ENCODE assay signal across 22 mouse cellular contexts in the genomic region with DNA sequence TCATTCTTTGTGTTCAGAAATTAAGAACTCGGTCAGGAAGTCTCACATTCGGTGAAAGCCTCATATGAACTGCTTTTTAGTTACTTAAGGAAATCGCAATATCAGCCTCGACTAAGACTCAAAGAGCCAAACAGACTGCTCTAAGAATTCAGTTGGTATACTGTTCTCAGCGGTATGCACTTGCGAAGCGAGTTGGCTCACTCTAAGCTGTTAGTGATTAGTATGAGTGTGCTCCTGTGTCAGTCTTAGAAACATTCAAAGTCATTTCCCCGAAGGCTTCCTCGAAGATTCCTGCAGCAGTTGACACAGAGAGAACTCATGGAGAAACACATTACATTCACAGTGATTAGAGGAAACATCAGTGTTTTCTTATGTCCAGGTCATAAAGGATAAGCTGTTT. TPM values are rescaled to one million over a fixed set of nuclear protein-coding genes. Genes with fewer than 3 reads are reported as not detected.
DNase-seq lines count a peak whose midpoint lies in the region; ATAC-seq lines count a peak whose summit lies in the region.
"Had no signal": no experiment of that assay in that cellular context is flagged by ENCODE, and none has a peak within 500 bp of the region (broad histone marks: within the 10 kb centered on the region; RNA-seq: fewer than 3 reads in every experiment).

No protein-coding gene starts in this region.

- no peak overlapping the region for H3K9ac ChIP-seq in hindbrain, embryonic 13.5 days
- H3K9ac ChIP-seq in midbrain, embryonic 11.5 days (ENCODE audit: low read length), result no peak overlapping the region
- H3K9ac ChIP-seq in neural tube, embryonic 13.5 days, result no peak overlapping the region
- H3K9ac ChIP-seq: limb, embryonic 13.5 days; liver, embryonic 15.5 days had no signal

- no peak overlapping the region for H3K4me2 ChIP-seq in hindbrain, embryonic 13.5 days
- H3K4me2 ChIP-seq in midbrain, embryonic 11.5 days, result no peak overlapping the region
- 0 out of 2 replicates have a peak overlapping the region, but pooled peaks have one; percentile 0 for H3K4me2 ChIP-seq in neural tube, embryonic 13.5 days
- H3K4me2 ChIP-seq: limb, embryonic 13.5 days; liver, embryonic 15.5 days had no signal

- 64% methylated on average over 9 of the region's 9 CpGs for whole genome bisulfite sequencing in hindbrain, embryonic 10.5 days
- WGBS in hindbrain, embryonic 13.5 days, result 56% methylated on average over 9 of the region's 9 CpGs
- WGBS in midbrain, embryonic 11.5 days, result 40% methylated on average over 9 of the region's 9 CpGs
- 34% methylated on average over 9 of the region's 9 CpGs for WGBS in neural tube, embryonic 13.5 days

- H3K36me3 ChIP-seq in hindbrain, embryonic 10.5 days, result no peaks in the 10 kb centered on the region
- no peaks in the 10 kb centered on the region for H3K36me3 ChIP-seq in hindbrain, embryonic 13.5 days
- no peaks in the 10 kb centered on the region for H3K36me3 ChIP-seq in midbrain, embryonic 11.5 days (ENCODE audit: control insufficient read depth, insufficient read depth, low read length)
- no peaks in the 10 kb centered on the region for H3K36me3 ChIP-seq in neural tube, embryonic 13.5 days
- H3K36me3 ChIP-seq: limb, embryonic 13.5 days; liver, embryonic 15.5 days had no signal

- DNase-seq in embryo, embryonic 10 days (ENCODE audit: low spot score), result peak; percentile 18
- no peak for DNase-seq in embryo, embryonic 9.5 days (ENCODE audit: extremely low spot score)
- DNase-seq in hindbrain, embryonic 10.5 days (ENCODE audit: low spot score), result no peak
- peak; percentile 91 for DNase-seq in midbrain, embryonic 11.5 days (ENCODE audit: low spot score, missing footprints)
- no peak for DNase-seq in adrenal gland, adult (ENCODE audit: inconsistent age in 2 of 2, low spot score in 1 of 2)
- DNase-seq: adrenal gland, postnatal 10 days; cerebellum, adult 11 months; cerebellum, postnatal 10 days; gastrocnemius, postnatal 36 days; kidney, adult 2 months; kidney, postnatal 10 days; thymus, postnatal 25 days had no signal

- no peaks in the 10 kb centered on the region for H3K9me3 ChIP-seq in hindbrain, embryonic 10.5 days
- no peaks in the 10 kb centered on the region for H3K9me3 ChIP-seq in hindbrain, embryonic 13.5 days
- no peaks in the 10 kb centered on the region for H3K9me3 ChIP-seq in midbrain, embryonic 11.5 days (ENCODE audit: control insufficient read depth, low read length)
- H3K9me3 ChIP-seq in neural tube, embryonic 13.5 days, result no peaks in the 10 kb centered on the region
- H3K9me3 ChIP-seq: limb, embryonic 13.5 days; liver, embryonic 15.5 days had no signal

- 0 out of 2 replicates have a peak overlapping the region, but pooled peaks have one; percentile 23 for H3K27ac ChIP-seq in hindbrain, embryonic 10.5 days
- H3K27ac ChIP-seq in hindbrain, embryonic 13.5 days, result no peak overlapping the region
- H3K27ac ChIP-seq in midbrain, embryonic 11.5 days (ENCODE audit: low read depth, low read length), result no peak overlapping the region
- H3K27ac ChIP-seq in neural tube, embryonic 13.5 days (replicated peaks), result no peak overlapping the region
- H3K27ac ChIP-seq: limb, embryonic 13.5 days; liver, embryonic 15.5 days had no signal

- no peaks in the 10 kb centered on the region for H3K27me3 ChIP-seq in hindbrain, embryonic 10.5 days (ENCODE audit: insufficient read depth, poor library complexity, severe bottlenecking)
- H3K27me3 ChIP-seq in hindbrain, embryonic 13.5 days, result no peaks in the 10 kb centered on the region
- H3K27me3 ChIP-seq in midbrain, embryonic 11.5 days (ENCODE audit: control insufficient read depth, insufficient read depth, low read length), result no peaks in the 10 kb centered on the region
- H3K27me3 ChIP-seq in neural tube, embryonic 13.5 days, result no peaks in the 10 kb centered on the region
- H3K27me3 ChIP-seq: limb, embryonic 13.5 days; liver, embryonic 15.5 days had no signal

- ATAC-seq in hindbrain, embryonic 13.5 days (ENCODE audit: low FRiP score), result no peak
- no peak for ATAC-seq in midbrain, embryonic 11.5 days (ENCODE audit: low FRiP score)
- no peak for ATAC-seq in neural tube, embryonic 13.5 days (ENCODE audit: low read depth)
- no peak for ATAC-seq in monocyte, adult 5-6 weeks (replicated peaks; ENCODE audit: insufficient number of reproducible peaks, low FRiP score, low TSS enrichment, poor library complexity, severe bottlenecking)
- ATAC-seq: inflammation-experienced regulatory T-cells, adult 6 months; lung, postnatal 0 days had no signal

- peaks cover 6% of the 10 kb centered on the region; the same call in 1 of the 2 replicates for H3K4me1 ChIP-seq in hindbrain, embryonic 10.5 days (replicated peaks)
- 0 out of 2 replicates have a peak, but pooled peaks cover 4% of the 10 kb centered on the region for H3K4me1 ChIP-seq in hindbrain, embryonic 13.5 days (replicated peaks)
- H3K4me1 ChIP-seq in midbrain, embryonic 11.5 days (ENCODE audit: control insufficient read depth, insufficient read depth, low read length), result peaks cover 4% of the 10 kb centered on the region; the same call in 1 of the 2 replicates
- H3K4me1 ChIP-seq in neural tube, embryonic 13.5 days (replicated peaks), result peaks cover 13% of the 10 kb centered on the region
- H3K4me1 ChIP-seq: liver, embryonic 15.5 days had no signal

- no peak overlapping the region for H3K4me3 ChIP-seq in hindbrain, embryonic 10.5 days
- no peak overlapping the region for H3K4me3 ChIP-seq in hindbrain, embryonic 13.5 days
- no peak overlapping the region for H3K4me3 ChIP-seq in midbrain, embryonic 11.5 days (ENCODE audit: low read depth, low read length)
- no peak overlapping the region for H3K4me3 ChIP-seq in neural tube, embryonic 13.5 days
- H3K4me3 ChIP-seq: limb, embryonic 13.5 days; liver, embryonic 15.5 days had no signal

RNA-seq across cellular contexts. Expression of gene Adamts20, which starts 4.1 kb away (rescaled TPM):
- 1.4 and 2.6 TPM in 2 replicates for polyA plus RNA-seq in hindbrain, embryonic 10.5 days (2016; fragmentation: Nextera tagmentation; extraction: Ambion mirVana)
- polyA plus RNA-seq in hindbrain, embryonic 13.5 days (2015; fragmentation: Nextera tagmentation; extraction: Ambion mirVana), result 2.7 and 3.2 TPM in 2 replicates
- polyA plus RNA-seq in midbrain, embryonic 11.5 days (2014; fragmentation: Nextera tagmentation; extraction: Ambion mirVana), result 3.1 and 3.5 TPM in 2 replicates
- 4.0 TPM in 2 replicates for polyA plus RNA-seq in neural tube, embryonic 13.5 days (2015; fragmentation: Nextera tagmentation; extraction: Ambion mirVana)
- not detected in 3 replicates for total RNA-seq in monocyte, adult 5-6 weeks (2017)
- total RNA-seq: hematopoietic stem cell, adult 5-6 weeks; megakaryocyte progenitor cell, adult 5-6 weeks had no signal
- polyA plus RNA-seq: inflammation-experienced regulatory T-cells, adult 6 months; small intestine, adult 2 months had no signal

Comparison
In these comparisons a context has a peak if more than half of its experiments do, and no peak if none do; other contexts are left out.
1. DNase-seq: peak in embryo, embryonic 10 days (single experiment) and midbrain, embryonic 11.5 days (single experiment); none in embryo, embryonic 9.5 days (single experiment), hindbrain, embryonic 10.5 days (single experiment) and adrenal gland, adult (0 of 2).